Mouse (Mus musculus) right cerebral cortex, postnatal 36 days (tissue): ENCODE data around the gene Irak3.

ENCODE experiments used
- DNase-seq, 2 experiments: peaks; one replicate each; pipeline ENCODE4 v3.0.0; 2022; ENCODE audit warnings: low spot score in 2 of 2, mixed read lengths in 1 of 2

The Irak3 gene

GRCm38 (mm10) chr10:120097564-120097963 is 104.4 kb downstream of the Irak3 start:
- no peak for DNase-seq

GRCm38 (mm10) chr10:120095716-120096115 is 106.2 kb downstream of the Irak3 start:
- DNase-seq, result no peak

GRCm38 (mm10) chr10:120095136-120095535 is 106.8 kb downstream of the Irak3 start:
- no peak for DNase-seq

GRCm38 (mm10) chr10:120092548-120092947 is 109.4 kb downstream of the Irak3 start:
- no peak for DNase-seq
